Mouse (Mus musculus): Measurements from ENCODE around the gene Stard13.

- TF ChIP-seq CTCF (IDR thresholded peaks at IDR 0.05; ENCODE audit: low read depth, low read length) (no peak), POLR2A (IDR thresholded peaks at IDR 0.05; ENCODE audit: insufficient read depth, low read length) (no peak), EP300 (IDR thresholded peaks at IDR 0.05; ENCODE audit: insufficient read depth, low read depth, low read length) (no peak)
Observed at GRCm38 (mm10) chr5:151274265-151274664, 40.6 kb upstream of the Stard13 start.
